Mouse (Mus musculus): ENCODE results near the gene Mob3c.

GRCm38 (mm10) chr4:115821431-115821830, 6.5 kb upstream of the Mob3c start:
- TF ChIP-seq GATA1 (IDR thresholded peaks at IDR 0.05; ENCODE audit: borderline replicate concordance, low read length) (no peak), FLI1 (IDR thresholded peaks at IDR 0.05; ENCODE audit: low read length) (no peak)

Measured in megakaryocyte, embryonic 14.5 days (primary cell).